Mouse (Mus musculus): Measurements from ENCODE around the gene H2-Q4.
"Not testable (repeated sequence)": the region's sequence is repeated elsewhere in the genome, so short reads cannot be mapped to it uniquely, and the experiment has no call there.

GRCm38 (mm10) chr17:35434836-35435235, 55.4 kb downstream of the H2-Q4 start:
- TF ChIP-seq POLR2A (IDR thresholded peaks at IDR 0.05; ENCODE audit: control insufficient read depth, extremely low read depth, insufficient read depth, low read length, poor library complexity): not testable (repeated sequence)
- peak; percentile 80 for TF ChIP-seq CTCF (IDR thresholded peaks at IDR 0.05; ENCODE audit: borderline replicate concordance, control insufficient read depth, extremely low read depth, insufficient read depth, low read length, poor library complexity)

Measured in thymus, adult 2 months (tissue).